Comparison of ENCODE assay signal across 13 mouse cellular contexts in the genomic region with DNA sequence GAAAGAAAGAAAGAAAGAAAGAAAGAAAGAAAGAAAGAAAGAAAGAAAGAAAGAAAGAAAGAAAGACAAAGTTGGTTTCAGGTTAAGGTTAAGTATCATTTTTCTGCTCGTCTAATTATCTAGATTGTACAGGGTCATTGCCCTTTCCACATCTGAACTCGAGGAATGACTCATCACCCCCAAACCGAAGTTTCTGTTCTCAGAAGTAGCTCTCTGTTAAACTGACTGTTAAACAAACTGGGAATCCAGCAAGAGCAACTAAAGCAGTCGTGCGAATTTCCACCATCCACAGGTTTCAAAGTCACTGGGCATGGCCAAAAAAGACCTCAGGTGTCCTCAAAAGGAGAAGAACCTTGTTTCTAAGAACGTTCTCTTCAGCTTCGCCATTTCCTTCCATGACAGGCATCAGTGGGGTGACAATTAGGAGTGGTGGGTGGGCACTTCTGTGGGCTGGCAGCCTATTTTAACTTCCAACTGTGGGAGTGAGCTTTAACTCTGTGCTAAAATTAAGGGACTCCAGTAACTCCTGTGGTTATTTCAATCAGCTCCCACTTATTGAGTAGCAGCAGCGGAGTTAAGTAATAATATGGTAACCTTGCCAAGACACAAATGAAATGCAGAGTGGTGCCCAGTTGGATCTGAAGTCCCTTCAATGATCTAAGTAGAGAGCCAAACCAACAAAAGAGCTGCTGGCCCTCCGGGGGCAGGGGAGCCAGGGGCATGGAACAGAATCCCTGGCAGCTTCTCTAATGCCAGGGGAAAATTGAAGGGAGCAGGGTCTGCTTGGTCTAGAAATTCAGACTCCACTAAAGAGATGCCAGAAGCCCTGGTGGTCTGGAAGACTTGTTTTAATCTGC.
A peak's percentile ranks its signal among the peaks of the same experiment; 100 is the strongest.
DNase-seq lines count a peak whose midpoint lies in the region; ATAC-seq lines count a peak whose summit lies in the region.
"Had no signal": no experiment of that assay in that cellular context is flagged by ENCODE, and none has a peak within 500 bp of the region (broad histone marks: within the 10 kb centered on the region; RNA-seq: fewer than 3 reads in every experiment).

No protein-coding gene starts in this region.

- H3K27ac ChIP-seq in forebrain, embryonic 14.5 days (ENCODE audit: low read depth, low read length): no peak overlapping the region
- no peak overlapping the region for H3K27ac ChIP-seq in forebrain, embryonic 11.5 days (ENCODE audit: low read depth, low read length)
- H3K27ac ChIP-seq: heart, embryonic 10.5 days; hindbrain, embryonic 13.5 days; stomach, postnatal 0 days had no signal

- no peak overlapping the region for H3K4me3 ChIP-seq in forebrain, embryonic 14.5 days (ENCODE audit: low read depth, low read length)
- H3K4me3 ChIP-seq in forebrain, embryonic 11.5 days (ENCODE audit: low read depth, low read length): no peak overlapping the region
- H3K4me3 ChIP-seq: heart, embryonic 10.5 days; hindbrain, embryonic 13.5 days had no signal

- no peaks in the 10 kb centered on the region for H3K9me3 ChIP-seq in forebrain, embryonic 14.5 days (replicated peaks; ENCODE audit: control insufficient read depth, low read length)
- no peaks in the 10 kb centered on the region for H3K9me3 ChIP-seq in forebrain, embryonic 11.5 days (ENCODE audit: control insufficient read depth, low read length)
- H3K9me3 ChIP-seq: heart, embryonic 10.5 days; hindbrain, embryonic 13.5 days had no signal

- H3K4me2 ChIP-seq in forebrain, embryonic 14.5 days (ENCODE audit: low read length): no peak overlapping the region
- H3K4me2 ChIP-seq in forebrain, embryonic 11.5 days (ENCODE audit: low read depth, low read length, severe bottlenecking): no peak overlapping the region
- H3K4me2 ChIP-seq: hindbrain, embryonic 13.5 days had no signal

- 0 out of 2 replicates have a peak, but pooled peaks cover 7% of the 10 kb centered on the region for H3K27me3 ChIP-seq in forebrain, embryonic 14.5 days (replicated peaks; ENCODE audit: control insufficient read depth, insufficient read depth, low read length)
- no peaks in the 10 kb centered on the region for H3K27me3 ChIP-seq in forebrain, embryonic 11.5 days (ENCODE audit: control insufficient read depth, insufficient read depth, low read length)
- H3K27me3 ChIP-seq: hindbrain, embryonic 13.5 days had no signal

- no peak for ATAC-seq in forebrain, embryonic 14.5 days
- no peak for ATAC-seq in forebrain, embryonic 11.5 days (replicated peaks; ENCODE audit: low FRiP score)

- no peaks in the 10 kb centered on the region for H3K36me3 ChIP-seq in forebrain, embryonic 14.5 days (ENCODE audit: control insufficient read depth, insufficient read depth, low read length)
- H3K36me3 ChIP-seq in forebrain, embryonic 11.5 days (ENCODE audit: control insufficient read depth, insufficient read depth, low read length): no peaks in the 10 kb centered on the region
- H3K36me3 ChIP-seq: heart, embryonic 10.5 days; hindbrain, embryonic 13.5 days had no signal

- H3K4me1 ChIP-seq in forebrain, embryonic 14.5 days (ENCODE audit: control insufficient read depth, insufficient read depth, low read length): no peaks in the 10 kb centered on the region
- no peaks in the 10 kb centered on the region for H3K4me1 ChIP-seq in forebrain, embryonic 11.5 days (replicated peaks; ENCODE audit: control insufficient read depth, insufficient read depth, low read length)
- H3K4me1 ChIP-seq: hindbrain, embryonic 13.5 days had no signal

- WGBS in forebrain, embryonic 14.5 days: 78% methylated on average over 9 of the region's 9 CpGs
- WGBS in forebrain, embryonic 11.5 days: 87% methylated on average over 9 of the region's 9 CpGs

- DNase-seq in forebrain, embryonic 14.5 days (ENCODE audit: low spot score): peak; percentile 57
- no peak for DNase-seq in forebrain, embryonic 11.5 days (ENCODE audit: low spot score)
- DNase-seq in right cerebral cortex, adult 2 months (ENCODE audit: low spot score in 2 of 2): peak; percentile 21 to 38
- no peak for DNase-seq in right cerebral cortex, postnatal 25 days
- peak; percentile 73 for DNase-seq in induced T-regulatory cell, adult 2 months (ENCODE audit: low read depth)
- no peak for DNase-seq in embryo, embryonic 10 days (ENCODE audit: low spot score)
- DNase-seq in kidney, postnatal 4 days: no peak
- no peak for DNase-seq in kidney, postnatal 10 days
- DNase-seq: kidney, postnatal 14 days; lung, adult 2 months had no signal

- H3K9ac ChIP-seq in forebrain, embryonic 14.5 days (ENCODE audit: low read length): no peak overlapping the region
- no peak overlapping the region for H3K9ac ChIP-seq in forebrain, embryonic 11.5 days (ENCODE audit: low read length)
- H3K9ac ChIP-seq: hindbrain, embryonic 13.5 days had no signal

Comparison
In these comparisons a context has a peak if more than half of its experiments do, and no peak if none do; other contexts are left out.
1. DNase-seq: peak in forebrain, embryonic 14.5 days (single experiment), right cerebral cortex, adult 2 months (2 of 2) and induced T-regulatory cell, adult 2 months (single experiment); none in forebrain, embryonic 11.5 days (single experiment), right cerebral cortex, postnatal 25 days (single experiment), embryo, embryonic 10 days (single experiment), kidney, postnatal 4 days (0 of 2) and kidney, postnatal 10 days (single experiment).